Mouse (Mus musculus) testis, adult 2 months (tissue): ENCODE results near the gene Megf6.

ENCODE experiments used
- CTCF ChIP-seq: fragments of 200-500 bp; IDR thresholded peaks from 2 replicates; pipeline ENCODE4 v1.5.1; 2012; ENCODE audit warnings: low read depth, mild to moderate bottlenecking, inconsistent platforms, low read length, moderate library complexity; ENCODE audit not compliant: control insufficient read depth, insufficient read depth, insufficient replicate concordance
- POLR2A ChIP-seq: fragments of 200-500 bp; IDR thresholded peaks from 2 replicates; pipeline ENCODE4 v1.6.1; 2012; ENCODE audit warnings: low read depth, mild to moderate bottlenecking, inconsistent platforms, low read length, moderate library complexity; ENCODE audit not compliant: control insufficient read depth

GRCm38 (mm10) chr4:154144712-154145111, 25.8 kb upstream of the Megf6 start:
- TF ChIP-seq CTCF (no peak), POLR2A (no peak)
